In genomic region chr10:59179620-59180019, GRCm38 (mm10) we compare ENCODE assay signal across 20 mouse cellular contexts.
"Had no signal": no experiment of that assay in that cellular context is flagged by ENCODE, and none has a peak within 500 bp of the region (broad histone marks: within the 10 kb centered on the region; RNA-seq: fewer than 3 reads in every experiment).

No protein-coding gene starts in this region.

- H3K27ac ChIP-seq: intestine, embryonic 15.5 days; left cerebral cortex, adult 2 months; liver, embryonic 13.5 days; lung, embryonic 15.5 days; midbrain, embryonic 10.5 days; midbrain, embryonic 13.5 days; neural tube, embryonic 12.5 days; neural tube, embryonic 15.5 days; stomach, postnatal 0 days had no signal

- H3K9me3 ChIP-seq: intestine, embryonic 15.5 days; liver, embryonic 13.5 days; lung, embryonic 15.5 days; megakaryocyte, embryonic 14.5 days; midbrain, embryonic 10.5 days; midbrain, embryonic 13.5 days; neural tube, embryonic 12.5 days; neural tube, embryonic 15.5 days had no signal

- H3K36me3 ChIP-seq: intestine, embryonic 15.5 days; liver, embryonic 13.5 days had no signal

- H3K4me3 ChIP-seq: intestine, embryonic 15.5 days; left cerebral cortex, adult 2 months; liver, embryonic 13.5 days; lung, embryonic 15.5 days; megakaryocyte, embryonic 14.5 days; midbrain, embryonic 10.5 days; midbrain, embryonic 13.5 days; neural tube, embryonic 12.5 days; neural tube, embryonic 15.5 days had no signal

- H3K9ac ChIP-seq: intestine, embryonic 15.5 days; liver, embryonic 13.5 days; lung, embryonic 15.5 days; midbrain, embryonic 13.5 days; neural tube, embryonic 12.5 days; neural tube, embryonic 15.5 days had no signal

- ATAC-seq: intestine, embryonic 15.5 days; midbrain, embryonic 13.5 days had no signal

- H3K27me3 ChIP-seq: intestine, embryonic 15.5 days; liver, embryonic 13.5 days; lung, embryonic 15.5 days; midbrain, embryonic 13.5 days; neural tube, embryonic 12.5 days; neural tube, embryonic 15.5 days had no signal

- DNase-seq: kidney, adult 8-10 months; layer of hippocampus, postnatal 36 days; liver, embryonic 13.5 days; lung, postnatal 10 days; lung, postnatal 36 days; right cerebral cortex, adult 18-20 months; right cerebral cortex, postnatal 14 days; right cerebral cortex, postnatal 4 days; thymus, adult 2 months; thymus, postnatal 14 days; thymus, postnatal 4 days had no signal

- H3K4me1 ChIP-seq: intestine, embryonic 15.5 days; liver, embryonic 13.5 days; lung, embryonic 15.5 days; midbrain, embryonic 10.5 days; midbrain, embryonic 13.5 days; neural tube, embryonic 12.5 days; neural tube, embryonic 15.5 days had no signal

- H3K4me2 ChIP-seq: intestine, embryonic 15.5 days; liver, embryonic 13.5 days; lung, embryonic 15.5 days; midbrain, embryonic 13.5 days; neural tube, embryonic 12.5 days; neural tube, embryonic 15.5 days had no signal
